Mouse (Mus musculus): ENCODE results near the gene Pcf11.
A peak's percentile ranks its signal among the peaks of the same experiment; 100 is the strongest.

The Pcf11 gene

DNA sequence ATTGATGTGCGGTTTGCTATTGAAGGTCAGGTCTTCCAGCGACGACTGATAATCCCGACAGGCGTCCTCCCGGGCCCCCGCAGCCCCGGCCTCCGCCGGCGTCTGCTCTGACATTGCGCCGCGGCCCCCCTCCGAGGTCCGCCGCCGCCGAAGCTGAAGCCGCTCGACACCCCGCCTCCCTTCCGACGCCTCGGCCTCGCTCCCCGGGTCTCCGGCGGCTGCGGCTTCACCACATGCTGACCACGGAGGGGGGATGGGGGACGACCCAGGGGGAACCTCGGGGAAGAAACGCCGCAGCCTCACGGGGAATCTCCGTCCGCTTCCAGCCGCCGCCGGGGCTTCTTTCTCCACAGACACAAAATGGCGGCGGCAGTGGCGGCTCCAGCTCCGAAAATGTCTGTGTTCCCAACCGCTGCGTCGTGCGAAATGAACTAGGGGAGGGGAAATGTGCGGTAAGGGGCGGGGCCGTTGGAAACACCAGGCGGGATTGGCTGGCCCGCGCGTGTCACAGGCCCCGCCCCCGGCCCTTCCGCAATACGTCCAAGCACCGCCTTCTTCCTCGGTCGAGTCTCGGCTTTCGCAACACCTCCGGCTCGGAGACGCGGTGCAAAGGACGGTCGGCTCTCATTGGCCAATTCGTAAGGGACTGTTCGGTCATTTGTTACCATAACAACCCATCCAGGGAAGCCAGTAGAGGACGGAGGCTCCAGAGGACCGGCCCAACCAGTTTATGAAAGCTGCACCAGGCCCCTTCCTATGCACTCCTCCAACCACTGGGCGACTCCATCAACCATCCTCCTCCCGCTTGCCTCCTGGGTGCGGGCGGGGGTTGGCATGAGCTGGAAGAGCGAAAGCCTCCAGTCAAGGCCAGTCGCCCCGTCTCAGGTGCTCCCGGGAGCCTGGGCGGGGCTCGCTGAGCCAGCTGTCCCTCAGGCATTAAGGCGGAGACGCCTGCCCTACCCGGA, at the start of gene Pcf11:
TSS of gene Pcf11 (minus strand) at position 428 of the 965 bp plus-strand sequence.
- peak; percentile 100 for DNase-seq

GRCm38 (mm10) chr7:92715055-92715454, 45.3 kb upstream of the Pcf11 start:
- no peak for DNase-seq

GRCm38 (mm10) chr7:92711593-92711992, 41.9 kb upstream of the Pcf11 start:
- DNase-seq, result no peak

DNA sequence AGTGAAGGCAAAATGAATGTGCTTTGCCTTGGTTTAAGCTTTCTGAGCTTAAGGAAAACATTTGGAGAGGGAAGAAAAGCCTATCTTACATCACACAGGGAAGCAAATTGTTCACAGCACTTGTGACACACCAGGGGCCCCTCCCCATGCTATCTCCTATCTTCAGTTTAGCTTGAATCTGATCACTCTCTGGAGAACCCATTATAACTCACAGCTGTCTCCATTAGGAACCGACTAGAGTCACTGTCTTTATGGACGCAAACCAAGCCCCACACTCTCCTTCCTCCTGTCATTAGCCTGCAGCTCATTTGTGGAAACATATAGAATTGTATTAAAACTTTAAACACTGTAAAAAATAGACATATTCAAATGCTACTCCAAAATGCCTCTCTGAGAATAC, 39.8 kb upstream of the Pcf11 start:
- no peak for DNase-seq

DNA sequence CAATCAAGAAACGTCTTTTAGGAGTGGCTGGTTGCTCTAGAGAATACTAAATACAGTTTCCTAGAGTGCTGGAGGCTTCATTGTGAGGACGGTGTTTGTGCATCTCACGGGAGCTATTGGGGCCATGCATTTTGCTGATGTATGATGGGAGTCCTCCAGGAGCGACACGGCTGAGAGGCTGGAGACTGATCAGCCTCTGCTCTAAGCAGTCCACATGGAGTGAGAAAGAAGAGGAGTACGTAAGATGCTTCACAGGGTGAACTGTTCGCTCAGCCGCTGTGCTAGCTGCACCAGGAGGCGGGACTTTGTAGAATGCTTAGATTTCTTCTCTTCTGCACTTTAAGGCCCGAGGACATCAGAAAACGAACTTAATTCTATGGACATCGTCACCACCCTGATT, 37.0 kb upstream of the Pcf11 start:
- DNase-seq, result no peak

- DNase-seq, result no peak
These were observed 35.8 kb upstream of the Pcf11 start for GRCm38 (mm10) chr7:92705534-92705933.

DNA sequence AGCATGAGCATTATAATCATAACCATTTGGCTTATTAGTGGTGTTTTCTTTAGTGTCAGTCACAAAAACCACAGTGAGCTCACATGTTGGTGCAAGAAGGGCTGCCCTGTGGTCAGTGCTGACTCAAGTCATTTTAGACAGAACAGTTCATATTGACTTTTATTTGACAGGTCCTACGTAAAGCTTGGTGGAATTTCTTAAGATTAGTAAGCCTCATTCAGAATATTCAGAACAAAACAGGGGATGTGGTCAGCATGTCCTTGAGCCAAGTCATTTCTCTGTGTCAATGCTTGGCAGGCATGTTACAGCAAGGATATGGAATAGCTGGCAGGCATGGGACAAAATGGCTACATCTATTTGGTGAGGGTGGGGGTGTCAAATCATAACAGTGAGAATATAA, 33.9 kb upstream of the Pcf11 start:
- DNase-seq, result no peak

- no peak for DNase-seq
These were observed 29.0 kb upstream of the Pcf11 start for GRCm38 (mm10) chr7:92698770-92699169.

DNA sequence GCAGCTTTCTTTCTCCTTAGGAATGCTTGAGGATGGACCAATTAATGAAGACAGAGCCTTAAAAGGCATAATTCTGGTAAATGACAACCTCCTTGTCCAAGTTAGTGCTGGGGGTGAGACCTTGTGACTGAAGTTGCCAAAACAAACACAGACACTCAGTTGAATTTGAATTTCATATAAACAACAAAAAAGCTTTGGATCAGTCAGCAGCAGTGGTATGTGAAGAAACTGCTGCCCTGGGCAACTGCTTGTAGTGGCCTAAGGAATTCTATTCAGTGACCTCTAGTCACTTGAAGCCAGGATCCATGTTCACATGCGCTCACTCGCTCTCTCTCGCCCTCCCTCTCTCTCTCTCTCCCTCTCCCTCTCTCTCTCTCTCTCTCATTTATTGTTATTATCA, 26.7 kb upstream of the Pcf11 start:
- DNase-seq, result no peak

DNA sequence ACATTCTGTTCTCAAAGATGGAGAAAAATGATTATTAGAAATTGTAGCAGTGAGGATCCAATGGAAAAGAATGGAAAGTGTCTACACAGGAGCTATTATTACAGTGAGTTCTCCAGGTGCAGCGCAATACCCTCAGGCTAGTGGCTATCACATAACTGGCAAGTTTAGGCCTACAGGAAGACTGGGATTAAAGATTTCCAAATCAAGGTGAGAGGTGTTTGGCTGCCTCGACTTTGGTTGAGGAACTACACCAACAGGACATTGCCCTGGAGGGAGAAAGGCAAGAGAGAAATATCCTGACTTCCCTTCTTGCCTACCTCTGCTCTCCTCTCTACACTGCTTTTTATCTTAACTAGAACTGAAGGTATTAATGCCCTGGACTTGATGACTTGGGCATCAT, 19.4 kb upstream of the Pcf11 start:
- DNase-seq, result no peak

DNA sequence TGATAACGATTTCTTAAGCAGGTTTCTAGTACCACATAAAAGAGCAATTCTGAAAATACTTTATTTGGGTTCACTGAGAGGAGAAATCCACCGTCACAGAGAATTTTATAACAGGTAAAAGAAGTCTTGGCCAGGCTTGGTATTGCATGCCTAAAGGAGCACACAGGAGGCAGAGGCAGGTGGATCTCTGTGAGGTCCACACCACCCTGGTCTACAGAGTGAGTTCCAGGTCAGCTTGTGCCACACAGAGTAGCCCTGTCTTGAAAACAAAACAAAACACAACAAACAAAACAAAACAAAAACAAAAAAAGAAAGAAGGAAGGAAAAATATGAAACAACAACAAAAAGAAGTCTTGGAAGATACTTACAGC, 18.6 kb upstream of the Pcf11 start:
- DNase-seq, result no peak

DNA sequence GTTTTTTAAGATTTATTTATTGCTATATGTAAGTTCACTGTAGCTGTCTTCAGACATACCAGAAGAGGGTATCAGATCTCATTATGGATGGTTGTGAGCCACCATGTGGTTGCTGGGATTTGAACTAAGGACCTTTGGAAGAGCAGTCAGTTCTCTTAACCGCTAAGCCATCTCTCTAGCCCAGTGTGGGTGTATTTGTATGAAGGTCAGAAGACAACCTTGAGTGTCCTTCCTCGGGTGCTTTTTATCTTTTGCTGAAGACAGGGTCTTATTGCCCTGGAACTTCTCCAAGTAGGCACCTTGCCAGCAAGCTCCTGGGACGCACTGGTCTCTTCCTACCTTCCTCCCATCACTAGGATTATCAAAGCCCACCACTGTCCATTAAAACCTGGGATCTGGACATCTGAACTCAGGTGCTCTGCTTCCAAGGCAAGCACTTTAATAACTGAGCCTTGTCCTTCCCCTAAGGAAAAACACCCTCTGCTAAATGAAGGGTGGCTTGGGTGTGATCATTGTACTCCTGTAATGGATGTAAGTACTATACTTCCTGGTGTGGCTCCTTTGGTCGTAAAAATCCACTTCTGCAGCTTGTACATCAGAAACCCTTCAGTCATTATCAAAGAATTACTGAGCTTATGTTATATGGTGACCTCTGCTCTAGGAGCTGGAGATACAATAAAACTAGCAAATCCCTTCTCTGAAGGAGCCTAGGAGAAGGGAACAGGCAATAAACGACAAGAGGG, 18.0 kb upstream of the Pcf11 start:
- DNase-seq, result peak; percentile 57

GRCm38 (mm10) chr7:92677346-92677745, 7.6 kb upstream of the Pcf11 start:
- no peak for DNase-seq

DNA sequence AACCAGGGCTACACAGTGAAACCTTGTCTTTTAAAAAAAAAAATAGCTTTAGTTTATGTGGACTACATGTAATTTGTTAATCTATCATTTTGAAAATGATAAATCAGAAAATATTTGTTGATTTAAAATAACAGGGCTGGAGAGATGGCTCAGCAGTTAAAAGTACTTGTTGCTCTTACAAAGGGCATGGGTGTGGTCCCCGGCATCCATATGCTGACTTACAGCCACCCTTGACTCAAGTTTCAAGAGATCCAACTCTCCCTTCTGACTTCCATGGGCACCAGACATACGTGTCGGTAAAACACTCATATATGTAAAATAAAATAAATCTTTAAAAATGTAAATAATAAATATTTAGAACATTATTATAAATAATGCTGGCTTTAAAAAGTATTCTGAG, 5.4 kb upstream of the Pcf11 start:
- no peak for DNase-seq

DNA sequence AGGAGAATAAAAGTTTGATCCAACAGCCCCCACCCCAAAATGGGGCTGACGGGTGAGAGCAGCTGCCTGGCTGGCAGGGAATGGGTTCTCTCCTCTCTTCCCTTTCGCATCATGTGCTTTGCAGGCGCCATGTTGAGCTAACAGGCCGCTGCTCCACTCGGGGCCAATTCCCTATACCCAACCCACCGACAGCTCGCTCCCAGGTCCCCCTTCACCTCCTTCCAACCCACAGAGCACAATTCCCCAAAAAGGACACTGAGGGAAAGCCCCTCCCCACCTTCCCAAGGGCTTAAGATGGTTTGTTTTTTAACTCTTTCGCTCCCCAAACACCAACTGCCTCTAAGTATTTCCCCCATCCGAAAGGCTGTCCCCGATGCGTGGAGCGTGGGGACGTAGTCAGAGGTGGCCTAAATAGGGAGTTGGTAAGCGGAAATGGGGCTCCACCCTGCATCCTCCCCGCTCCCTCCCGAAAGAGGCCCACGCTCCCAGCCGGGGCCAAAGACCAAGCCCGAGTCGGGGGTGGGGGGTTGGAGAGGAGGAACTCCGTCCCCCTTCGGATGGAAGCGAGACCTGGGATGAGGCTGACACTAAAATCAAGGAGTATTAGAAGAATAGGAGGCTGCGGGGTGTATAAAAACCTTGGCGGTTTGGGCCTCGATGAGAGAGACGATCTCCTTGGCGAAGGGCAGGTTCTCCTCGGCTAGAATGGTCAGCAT, 785 bp downstream of the Pcf11 start:
- peak; percentile 98 for DNase-seq

- peak; percentile 88 for DNase-seq
These were observed 3.4 kb downstream of the Pcf11 start for GRCm38 (mm10) chr7:92666274-92666820.

GRCm38 (mm10) chr7:92658050-92658449, 11.7 kb downstream of the Pcf11 start:
- DNase-seq, result peak; percentile 86

DNA sequence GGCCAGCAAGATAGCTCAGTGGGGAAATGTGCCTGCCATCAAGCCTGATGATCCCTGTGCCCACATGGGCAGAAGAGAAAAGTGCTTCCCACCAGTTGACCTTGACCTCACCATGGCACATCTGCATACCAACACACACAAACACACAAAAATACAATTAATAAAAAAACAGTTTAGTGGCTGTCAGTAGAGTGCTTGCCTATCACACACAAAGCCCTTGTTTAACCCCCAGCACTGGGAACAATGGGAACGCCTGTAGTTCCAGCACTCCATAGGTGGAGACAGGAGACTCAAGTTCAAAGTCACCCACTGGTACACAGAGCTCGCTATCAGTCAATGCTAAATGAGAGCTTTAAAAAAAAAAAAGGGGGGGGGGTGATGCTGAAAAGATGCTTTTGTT, 13.3 kb downstream of the Pcf11 start:
- DNase-seq, result peak; percentile 56

GRCm38 (mm10) chr7:92653329-92653728, 16.4 kb downstream of the Pcf11 start:
- DNase-seq, result no peak

DNA sequence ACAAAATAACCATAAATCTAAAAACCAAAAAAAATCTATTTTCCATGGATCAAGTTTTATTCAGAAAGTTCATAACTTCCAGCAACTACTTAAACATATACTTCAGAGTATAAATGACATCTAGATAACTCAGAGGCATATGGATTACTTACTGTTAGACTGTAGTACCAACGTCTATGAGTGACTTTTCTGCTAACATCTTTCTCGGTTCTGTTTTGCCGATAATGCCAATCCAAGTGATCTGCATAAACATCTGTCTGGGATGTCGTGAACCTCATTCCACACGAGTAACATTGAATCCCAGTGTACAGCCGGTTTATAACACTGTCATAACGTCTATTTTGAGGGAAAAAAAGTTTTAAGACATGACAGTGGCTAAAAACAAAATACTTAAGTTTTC, 21.9 kb downstream of the Pcf11 start:
- no peak for DNase-seq

DNA sequence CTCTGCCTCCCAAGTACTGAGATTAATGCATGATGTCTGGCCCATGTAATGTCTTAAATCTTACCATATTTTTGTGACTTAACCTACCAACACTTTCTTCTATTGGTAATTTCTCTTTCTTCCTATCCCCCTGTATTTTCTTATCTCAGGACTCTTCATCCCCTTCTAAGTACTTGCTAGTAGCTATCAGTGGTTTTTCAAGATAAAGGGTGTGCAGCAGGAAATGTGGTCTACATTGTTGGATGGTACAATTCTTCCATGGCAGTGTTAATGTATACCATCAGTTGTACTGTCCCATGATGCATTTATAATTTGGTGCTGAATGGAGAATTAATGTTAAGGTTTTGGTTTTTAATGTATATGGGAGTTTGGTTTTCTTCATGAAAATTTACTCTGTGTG, 27.4 kb downstream of the Pcf11 start:
- no peak for DNase-seq

- no peak for DNase-seq
These were observed 31.7 kb downstream of the Pcf11 start for GRCm38 (mm10) chr7:92638050-92638449.

GRCm38 (mm10) chr7:92637021-92637625, 32.6 kb downstream of the Pcf11 start, which contains the start of gene Ankrd42:
Gene Ankrd42, minus strand, starts transcription at chr7:92637142.
- peak; percentile 99 for DNase-seq
